Mouse (Mus musculus) G1E (cell line): ENCODE measurements around the gene Gpr84. TPM values are rescaled to one million over a fixed set of nuclear protein-coding genes. Genes with fewer than 3 reads are reported as not detected.
A peak's percentile ranks its signal among the peaks of the same experiment; 100 is the strongest.

Source experiments
- ATAC-seq: 2 replicates; pipeline ENCODE4 v1.8.0; 2016; ENCODE audit warnings: mild to moderate bottlenecking; ENCODE audit not compliant: insufficient number of reproducible peaks, poor library complexity, low FRiP score, severe bottlenecking; ENCODE audit errors: extremely low read depth
- DNase-seq: peaks from one replicate; pipeline ENCODE4 v3.0.0; 2012; ENCODE audit warnings: low spot score
- H3K27me3 ChIP-seq: 2 replicates; pipeline ENCODE4 v1.6.1; 2012; ENCODE audit warnings: mild to moderate bottlenecking, low read length, inconsistent platforms; ENCODE audit not compliant: insufficient read depth
- H3K36me3 ChIP-seq: replicated peaks from 2 replicates; pipeline ENCODE3; 2012; ENCODE audit warnings: mild to moderate bottlenecking, inconsistent platforms
- H3K4me1 ChIP-seq: 2 replicates; pipeline ENCODE4 v1.6.1; 2012; ENCODE audit warnings: low read depth, low read length, inconsistent platforms, mixed read lengths; ENCODE audit not compliant: insufficient read depth
- H3K4me3 ChIP-seq: 2 replicates; pipeline ENCODE4 v1.5.1; 2012; ENCODE audit warnings: low read depth, mild to moderate bottlenecking, inconsistent platforms, low read length, moderate library complexity, mixed read lengths
- H3K9me3 ChIP-seq: replicated peaks from 2 replicates; pipeline ENCODE4 v1.6.1; 2012; ENCODE audit warnings: inconsistent platforms
- CTCF ChIP-seq: IDR thresholded peaks from 2 replicates; pipeline ENCODE4 v1.5.1; 2012; ENCODE audit warnings: low read depth, low read length, inconsistent platforms, mixed read lengths
- GATA1 ChIP-seq: IDR thresholded peaks from 2 replicates; pipeline ENCODE4 v1.6.1; 2012; ENCODE audit warnings: borderline replicate concordance, low read length, inconsistent platforms, mixed read lengths
- GATA2 ChIP-seq: IDR thresholded peaks from 2 replicates; pipeline ENCODE4 v1.6.1; 2012; ENCODE audit warnings: low read depth, low read length, inconsistent platforms, borderline replicate concordance
- POLR2AphosphoS5 ChIP-seq: IDR thresholded peaks from 2 replicates; pipeline ENCODE4 v1.6.1; 2012; ENCODE audit warnings: low read depth, low read length, inconsistent platforms; ENCODE audit not compliant: insufficient replicate concordance
- TAL1 ChIP-seq: conservative IDR thresholded peaks from 2 replicates; pipeline ENCODE4 v1.6.1; 2012; ENCODE audit warnings: low read depth, low read length, inconsistent platforms, mixed read lengths
- polyA plus RNA-seq: library from polyadenylated mRNA; stranded (reverse); fragments of >175 nt; gene quantifications from 2 replicates; pipeline ENCODE4 v1.2.3, GENCODE M21; 2012
- total RNA-seq, 2 experiments: library from RNA; stranded (forward) in 1 of 2; stranded (reverse) in 1 of 2; fragments of 200-1000 nt in 1 of 2; fragments of >200 nt in 1 of 2; fragmentation: Nextera tagmentation in 1 of 2; gene quantifications; 2 replicates each; pipeline ENCODE4 v1.2.3; 2014 to 2017

Gpr84 gene
- total and polyA plus RNA-seq, 3 experiments = not detected

DNA sequence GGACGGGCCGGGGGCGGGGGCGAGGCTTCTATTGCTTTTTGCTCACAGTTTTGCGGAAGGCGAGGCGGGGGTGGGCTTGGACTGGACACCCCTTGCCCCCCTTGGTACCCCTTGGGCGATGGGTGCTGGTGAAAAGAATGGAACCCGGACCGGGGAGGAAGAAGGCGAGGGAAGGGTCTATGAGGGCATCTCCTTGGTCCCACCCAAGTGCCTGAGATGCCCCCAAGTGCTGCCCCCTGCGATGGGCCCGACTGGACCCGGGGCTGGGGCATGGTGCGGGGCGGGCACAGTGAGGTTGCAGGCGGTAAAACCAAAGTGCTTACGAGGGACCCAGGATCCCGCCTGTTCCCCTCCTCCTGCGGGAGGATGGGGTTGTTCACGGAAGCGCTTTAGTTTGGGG is 3.8 kb upstream of the Gpr84 start:
- H3K9me3 ChIP-seq = no peaks in the 10 kb centered on the region
- DNase-seq (no peak), ATAC-seq (no peak)
- peaks cover 67% of the 10 kb centered on the region for H3K36me3 ChIP-seq
- H3K27me3 ChIP-seq = peaks cover 4% of the 10 kb centered on the region
- TF ChIP-seq TAL1 = no peak
- TF ChIP-seq CTCF = no peak
- no peak for TF ChIP-seq POLR2AphosphoS5
- TF ChIP-seq GATA2 = no peak
- no peak overlapping the region for H3K4me3 ChIP-seq
- peaks cover 73% of the 10 kb centered on the region for H3K4me1 ChIP-seq

DNA sequence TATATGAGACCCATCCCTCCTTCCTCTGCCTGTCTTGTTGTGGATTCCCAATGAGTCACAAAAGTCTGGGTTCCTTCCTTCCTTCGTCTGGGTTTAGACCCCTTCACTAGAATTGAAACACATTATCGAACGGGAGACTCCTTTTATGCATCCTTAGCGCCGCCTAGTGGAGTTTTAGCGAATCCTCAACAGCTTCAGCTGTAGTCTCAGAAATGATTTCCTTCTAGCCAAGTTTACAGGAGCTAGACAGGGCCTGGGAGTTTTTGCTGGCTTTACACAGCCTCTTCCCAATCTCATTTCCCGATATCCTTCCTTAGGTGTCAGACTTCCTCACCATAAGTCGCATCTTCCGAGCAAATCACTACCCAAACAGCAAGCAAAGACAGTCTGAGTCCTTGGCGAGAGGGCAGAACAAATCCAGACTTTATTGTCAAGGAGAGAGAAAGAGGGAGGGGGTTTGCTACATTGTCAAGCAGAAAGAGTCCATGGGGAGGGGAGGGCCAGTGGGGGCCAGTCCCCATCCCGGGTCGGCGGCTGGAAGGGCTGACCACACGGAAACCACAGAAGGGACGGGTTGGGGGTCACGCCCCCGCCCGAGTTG is 3.2 kb upstream of the Gpr84 start:
- ATAC-seq (no peak; the same call in 1 of the 2 replicates), DNase-seq (peak; percentile 61)
- H3K36me3 ChIP-seq = peaks cover 61% of the 10 kb centered on the region
- no peaks in the 10 kb centered on the region for H3K9me3 ChIP-seq
- no peak overlapping the region for H3K4me3 ChIP-seq
- H3K27me3 ChIP-seq = peaks cover 10% of the 10 kb centered on the region
- TF ChIP-seq POLR2AphosphoS5 (no peak), CTCF (peak; percentile 60; the same call in 1 of the 2 replicates)
- H3K4me1 ChIP-seq = peaks cover 70% of the 10 kb centered on the region

DNA sequence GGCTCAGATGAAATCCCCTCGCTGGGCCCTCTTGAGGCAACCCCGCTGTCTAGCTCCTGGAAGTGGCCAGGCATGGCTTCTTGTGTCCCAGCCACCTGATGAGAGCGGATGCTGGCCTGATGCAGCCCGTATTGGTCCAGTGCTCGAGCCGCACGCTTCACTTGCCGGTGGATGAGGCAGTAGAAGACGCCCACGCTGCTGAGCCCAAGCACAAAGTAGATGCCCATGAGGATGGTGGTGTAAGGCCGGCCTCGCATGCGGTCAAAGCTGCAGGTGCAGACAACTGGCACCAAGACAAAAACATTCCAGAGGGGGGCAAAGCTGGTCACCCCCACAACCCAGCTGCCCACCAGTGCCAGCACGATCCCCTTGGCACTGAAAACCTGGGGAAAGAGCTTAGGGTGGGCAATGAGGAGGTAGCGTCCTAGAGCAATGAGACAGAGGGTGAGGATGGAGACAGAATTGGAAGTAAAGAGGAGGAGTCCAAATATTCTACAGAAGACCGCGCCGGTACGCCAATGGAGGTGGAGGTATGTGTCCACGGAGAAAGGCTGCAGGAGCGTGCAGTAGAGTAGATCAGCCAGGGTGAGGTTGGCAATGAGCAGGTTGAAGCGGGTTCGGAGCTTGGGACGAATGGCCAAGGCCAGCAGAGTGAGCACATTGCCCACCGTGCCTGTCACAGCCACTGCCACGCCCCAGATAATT is 1.4 kb downstream of the Gpr84 start:
- Histone ChIP-seq H3K4me3 (no peak overlapping the region), H3K4me1 (peaks cover 62% of the 10 kb centered on the region)

GRCm38 (mm10) chr15:103308056-103308875 is 2.1 kb downstream of the Gpr84 start:
- ATAC-seq (no peak), DNase-seq (no peak)
- Histone ChIP-seq H3K9me3 (no peaks in the 10 kb centered on the region), H3K36me3 (peaks cover 8% of the 10 kb centered on the region), H3K27me3 (peaks cover 33% of the 10 kb centered on the region), H3K4me1 (peaks cover 58% of the 10 kb centered on the region), H3K4me3 (no peak overlapping the region)
- no peak for TF ChIP-seq GATA1
- no peak for TF ChIP-seq POLR2AphosphoS5
- no peak for TF ChIP-seq TAL1

More for the DNA sequence above, 1.4 kb downstream of the Gpr84 start:
- DNase-seq (no peak), ATAC-seq (no peak)
- Histone ChIP-seq H3K9me3 (no peaks in the 10 kb centered on the region), H3K36me3 (peaks cover 16% of the 10 kb centered on the region), H3K27me3 (peaks cover 25% of the 10 kb centered on the region)
- TF ChIP-seq GATA2 = no peak
- no peak for TF ChIP-seq GATA1
- TF ChIP-seq POLR2AphosphoS5 = no peak
- no peak for TF ChIP-seq CTCF
- no peak for TF ChIP-seq TAL1

DNA sequence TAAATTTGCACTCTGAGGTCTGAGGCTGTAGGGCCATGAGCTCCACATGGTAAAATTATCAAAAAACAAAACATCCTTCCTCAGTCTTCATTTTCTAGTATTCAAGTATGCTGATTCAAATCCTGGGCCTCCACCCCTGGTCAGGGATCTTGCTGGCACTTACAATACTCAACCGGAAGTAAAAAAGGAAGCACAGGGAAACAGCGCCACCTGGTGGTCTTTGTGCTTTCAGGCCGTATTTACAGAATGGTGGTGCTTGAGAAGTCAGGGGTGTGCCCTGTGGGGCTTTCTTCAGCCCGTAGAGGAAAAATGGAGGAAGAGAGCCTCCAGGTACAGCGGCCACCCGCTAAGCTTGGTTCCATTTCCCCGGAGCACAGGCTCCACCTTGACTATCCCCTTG is 3.3 kb downstream of the Gpr84 start:
- peaks cover 44% of the 10 kb centered on the region for H3K27me3 ChIP-seq
- ATAC-seq (peak; percentile 50; the same call in 1 of the 2 replicates), DNase-seq (peak; percentile 71)
- no peak for TF ChIP-seq POLR2AphosphoS5
- TF ChIP-seq CTCF = peak; percentile 78
- no peak overlapping the region; the same call in 1 of the 2 replicates for H3K4me3 ChIP-seq
- no peaks in the 10 kb centered on the region for H3K9me3 ChIP-seq
- peaks cover 50% of the 10 kb centered on the region for H3K4me1 ChIP-seq
- no peaks in the 10 kb centered on the region for H3K36me3 ChIP-seq

GRCm38 (mm10) chr15:103305792-103306645 is 4.4 kb downstream of the Gpr84 start:
- DNase-seq (no peak), ATAC-seq (no peak)
- Histone ChIP-seq H3K4me1 (peaks cover 56% of the 10 kb centered on the region), H3K9me3 (no peaks in the 10 kb centered on the region), H3K4me3 (peak overlapping the region; percentile 76; the same call in 1 of the 2 replicates), H3K27me3 (peaks cover 47% of the 10 kb centered on the region), H3K36me3 (peaks cover 2% of the 10 kb centered on the region)
- TF ChIP-seq CTCF = no peak
- no peak for TF ChIP-seq POLR2AphosphoS5
- no peak for TF ChIP-seq GATA2
- no peak for TF ChIP-seq TAL1
